Mouse (Mus musculus) layer of hippocampus, postnatal 36 days (tissue): ENCODE results near the gene Ksr1. TPM values are rescaled to one million over a fixed set of nuclear protein-coding genes. Genes with fewer than 3 reads are reported as not detected.

Experiments used
- DNase-seq, 2 experiments: peaks; one replicate each; pipeline ENCODE4 v3.0.0; 2022
- total RNA-seq, 2 experiments: library from RNA; stranded (reverse); gene quantifications; 2 replicates each; pipeline ENCODE4 v1.2.3; 2021

Ksr1 gene
- total RNA-seq, 2 experiments from 2014 or later: 183 to 261 TPM

GRCm38 (mm10) chr11:79093386-79093906 is 52.8 kb downstream of the Ksr1 start:
- no peak for DNase-seq

- DNase-seq: no peak
Measured at GRCm38 (mm10) chr11:79092802-79093201, 53.4 kb downstream of the Ksr1 start.

- DNase-seq: no peak
Measured at GRCm38 (mm10) chr11:79092245-79092644, 54.0 kb downstream of the Ksr1 start.

GRCm38 (mm10) chr11:79089756-79090155 is 56.5 kb downstream of the Ksr1 start:
- no peak for DNase-seq

GRCm38 (mm10) chr11:79089027-79089426 is 57.2 kb downstream of the Ksr1 start:
- DNase-seq: no peak

GRCm38 (mm10) chr11:79088325-79088724 is 57.9 kb downstream of the Ksr1 start:
- no peak for DNase-seq

GRCm38 (mm10) chr11:79087731-79088311 is 58.4 kb downstream of the Ksr1 start:
- no peak for DNase-seq

- no peak for DNase-seq
Measured at GRCm38 (mm10) chr11:79086787-79087186, 59.4 kb downstream of the Ksr1 start.

- DNase-seq: no peak
Measured at GRCm38 (mm10) chr11:79085059-79085458, 61.1 kb downstream of the Ksr1 start.

GRCm38 (mm10) chr11:79083018-79083441 is 63.2 kb downstream of the Ksr1 start:
- DNase-seq: peak; percentile 43 to 50

- DNase-seq: no peak
Measured at GRCm38 (mm10) chr11:79080965-79081891, 65.0 kb downstream of the Ksr1 start.

GRCm38 (mm10) chr11:79080081-79080480 is 66.1 kb downstream of the Ksr1 start:
- peak in 1 of 2 experiments; percentile 47 for DNase-seq

GRCm38 (mm10) chr11:79076484-79076883 is 69.7 kb downstream of the Ksr1 start:
- DNase-seq: no peak

- DNase-seq: no peak
Measured at GRCm38 (mm10) chr11:79075044-79075443, 71.2 kb downstream of the Ksr1 start.

GRCm38 (mm10) chr11:79074611-79075010 is 71.6 kb downstream of the Ksr1 start:
- DNase-seq: no peak

- no peak for DNase-seq
Measured at GRCm38 (mm10) chr11:79073583-79073982, 72.6 kb downstream of the Ksr1 start.

- DNase-seq: no peak
Measured at GRCm38 (mm10) chr11:79072108-79072507, 74.1 kb downstream of the Ksr1 start.

- no peak for DNase-seq
Measured at GRCm38 (mm10) chr11:79071082-79071972, 74.9 kb downstream of the Ksr1 start.

- no peak for DNase-seq
Measured at GRCm38 (mm10) chr11:79069453-79070153, 76.6 kb downstream of the Ksr1 start.

- no peak for DNase-seq
Measured at GRCm38 (mm10) chr11:79067172-79067571, 79.0 kb downstream of the Ksr1 start.

- no peak for DNase-seq
Measured at GRCm38 (mm10) chr11:79066191-79066530, 80.0 kb downstream of the Ksr1 start.
